11 mouse cellular contexts compared by ENCODE assay signal in the genomic region with DNA sequence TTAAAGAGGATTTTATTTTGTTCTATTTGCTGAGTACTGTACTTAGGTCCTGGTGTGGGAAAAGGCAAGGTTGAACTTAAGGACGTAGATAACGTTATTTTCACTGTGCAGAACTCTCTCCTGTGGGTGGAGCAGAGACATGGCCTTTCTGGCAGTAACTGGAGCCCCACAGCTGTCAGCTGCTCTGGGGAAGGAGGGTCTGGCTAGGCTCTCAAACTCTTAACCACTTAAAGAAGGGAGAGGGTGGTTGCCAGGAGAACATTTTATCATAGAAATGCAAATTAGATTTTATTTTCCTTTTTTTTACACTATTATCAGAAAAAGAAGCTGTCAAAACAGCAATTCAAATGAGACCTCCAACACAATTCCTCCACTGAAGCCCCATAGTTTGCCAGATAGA. TPM values are rescaled to one million over a fixed set of nuclear protein-coding genes. Genes with fewer than 3 reads are reported as not detected.
DNase-seq lines count a peak whose midpoint lies in the region; ATAC-seq and TF ChIP-seq lines count a peak whose summit lies in the region.
"Had no signal": no experiment of that assay in that cellular context is flagged by ENCODE, and none has a peak within 500 bp of the region (broad histone marks: within the 10 kb centered on the region; RNA-seq: fewer than 3 reads in every experiment).

No protein-coding gene starts in this region.

- H3K27ac ChIP-seq in embryonic facial prominence, embryonic 11.5 days (replicated peaks; ENCODE audit: low read depth, low read length) = no peak overlapping the region
- H3K27ac ChIP-seq in embryonic facial prominence, embryonic 10.5 days (replicated peaks) = no peak overlapping the region
- no peak overlapping the region for H3K27ac ChIP-seq in liver, embryonic 12.5 days
- H3K27ac ChIP-seq in liver, postnatal 0 days (ENCODE audit: low read depth) = no peak overlapping the region
- H3K27ac ChIP-seq: lung, embryonic 15.5 days; midbrain, embryonic 15.5 days; stomach, embryonic 15.5 days had no signal

- H3K4me2 ChIP-seq in embryonic facial prominence, embryonic 11.5 days (ENCODE audit: low read depth, low read length) = no peak overlapping the region
- H3K4me2 ChIP-seq in liver, embryonic 12.5 days = no peak overlapping the region
- H3K4me2 ChIP-seq in liver, postnatal 0 days (ENCODE audit: low read depth, low read length) = no peak overlapping the region
- H3K4me2 ChIP-seq: lung, embryonic 15.5 days; midbrain, embryonic 15.5 days; stomach, embryonic 15.5 days had no signal

- 30% methylated on average over 2 of the region's 2 CpGs for WGBS in embryonic facial prominence, embryonic 11.5 days
- WGBS in embryonic facial prominence, embryonic 10.5 days = 42% methylated on average over 2 of the region's 2 CpGs
- WGBS in liver, embryonic 12.5 days (ENCODE audit: insufficient replicate concordance) = 9% methylated on average over 2 of the region's 2 CpGs
- 11% methylated on average over 2 of the region's 2 CpGs for WGBS in liver, postnatal 0 days (ENCODE audit: insufficient replicate concordance)

- H3K4me3 ChIP-seq in embryonic facial prominence, embryonic 11.5 days (ENCODE audit: low read depth, low read length) = no peak overlapping the region
- H3K4me3 ChIP-seq in embryonic facial prominence, embryonic 10.5 days = no peak overlapping the region
- no peak overlapping the region for H3K4me3 ChIP-seq in liver, embryonic 12.5 days
- no peak overlapping the region for H3K4me3 ChIP-seq in liver, postnatal 0 days (ENCODE audit: low read depth, low read length)
- H3K4me3 ChIP-seq: lung, embryonic 15.5 days; midbrain, embryonic 15.5 days; stomach, embryonic 15.5 days had no signal

- no peak for TF ChIP-seq EP300 in liver, postnatal 0 days (IDR thresholded peaks at IDR 0.05; ENCODE audit: low read depth)

- intact Hi-C loops in gastrocnemius, postnatal 14 days (cut with DNase I; ENCODE audit: low total_unique reads) = no loop called here

- H3K4me1 ChIP-seq in embryonic facial prominence, embryonic 11.5 days (ENCODE audit: control insufficient read depth, insufficient read depth, low read length) = no peaks in the 10 kb centered on the region
- peaks cover 17% of the 10 kb centered on the region for H3K4me1 ChIP-seq in embryonic facial prominence, embryonic 10.5 days
- H3K4me1 ChIP-seq in liver, embryonic 12.5 days = peaks cover 19% of the 10 kb centered on the region
- H3K4me1 ChIP-seq in liver, postnatal 0 days (ENCODE audit: insufficient read depth) = peaks cover 2% of the 10 kb centered on the region; the same call in 1 of the 2 replicates
- H3K4me1 ChIP-seq: stomach, embryonic 15.5 days had no signal

- no peak for TF ChIP-seq CTCF in liver, postnatal 0 days (IDR thresholded peaks at IDR 0.05; ENCODE audit: low read depth)

- H3K9ac ChIP-seq in embryonic facial prominence, embryonic 11.5 days (replicated peaks; ENCODE audit: low read length) = no peak overlapping the region
- H3K9ac ChIP-seq in liver, embryonic 12.5 days = no peak overlapping the region
- no peak overlapping the region for H3K9ac ChIP-seq in liver, postnatal 0 days (replicated peaks)
- H3K9ac ChIP-seq: lung, embryonic 15.5 days; midbrain, embryonic 15.5 days; stomach, embryonic 15.5 days had no signal

- DNase-seq in embryonic facial prominence, embryonic 11.5 days (ENCODE audit: low spot score) = peak; percentile 16
- DNase-seq in embryonic facial prominence, embryonic 10.5 days (ENCODE audit: low spot score) = no peak
- no peak for DNase-seq in liver, postnatal 0 days
- DNase-seq in gastrocnemius, postnatal 14 days = peak; percentile 60
- DNase-seq in heart, postnatal 4 days = peak; percentile 36
- DNase-seq in urinary bladder, postnatal 25 days (ENCODE audit: low spot score) = no peak
- no peak for DNase-seq in T-cell, adult 2 months (ENCODE audit: low spot score)

- no peaks in the 10 kb centered on the region for H3K9me3 ChIP-seq in embryonic facial prominence, embryonic 11.5 days (replicated peaks; ENCODE audit: control insufficient read depth, low read length)
- no peaks in the 10 kb centered on the region for H3K9me3 ChIP-seq in embryonic facial prominence, embryonic 10.5 days
- H3K9me3 ChIP-seq in liver, embryonic 12.5 days (replicated peaks) = no peaks in the 10 kb centered on the region
- H3K9me3 ChIP-seq in liver, postnatal 0 days (ENCODE audit: low read length) = no peaks in the 10 kb centered on the region
- H3K9me3 ChIP-seq: lung, embryonic 15.5 days; midbrain, embryonic 15.5 days; stomach, embryonic 15.5 days had no signal

- H3K36me3 ChIP-seq in embryonic facial prominence, embryonic 11.5 days (replicated peaks; ENCODE audit: control insufficient read depth, insufficient read depth, low read depth, low read length) = no peaks in the 10 kb centered on the region
- H3K36me3 ChIP-seq in embryonic facial prominence, embryonic 10.5 days (replicated peaks) = peaks cover 28% of the 10 kb centered on the region
- H3K36me3 ChIP-seq in liver, embryonic 12.5 days = no peaks in the 10 kb centered on the region
- H3K36me3 ChIP-seq in liver, postnatal 0 days (replicated peaks; ENCODE audit: insufficient read depth, low read length) = no peaks in the 10 kb centered on the region

- no peaks in the 10 kb centered on the region for H3K27me3 ChIP-seq in embryonic facial prominence, embryonic 11.5 days (ENCODE audit: control insufficient read depth, insufficient read depth, low read length)
- no peaks in the 10 kb centered on the region for H3K27me3 ChIP-seq in embryonic facial prominence, embryonic 10.5 days (replicated peaks; ENCODE audit: low read depth, poor library complexity, severe bottlenecking)
- no peaks in the 10 kb centered on the region; the same call in 1 of the 2 replicates for H3K27me3 ChIP-seq in liver, embryonic 12.5 days (replicated peaks)
- H3K27me3 ChIP-seq in liver, postnatal 0 days (ENCODE audit: insufficient read depth, low read length) = no peaks in the 10 kb centered on the region
- H3K27me3 ChIP-seq: lung, embryonic 15.5 days; midbrain, embryonic 15.5 days; stomach, embryonic 15.5 days had no signal

- no peak for ATAC-seq in embryonic facial prominence, embryonic 11.5 days (replicated peaks; ENCODE audit: insufficient number of reproducible peaks, low FRiP score, low TSS enrichment, low read depth)
- peak; percentile 61; the same call in 1 of the 2 replicates for ATAC-seq in liver, embryonic 12.5 days
- no peak for ATAC-seq in liver, postnatal 0 days
- ATAC-seq: midbrain, embryonic 15.5 days had no signal

RNA-seq across cellular contexts. Expression of a gene that starts 5.5 kb away (rescaled TPM):
- polyA plus RNA-seq in embryonic facial prominence, embryonic 11.5 days (2014; fragmentation: Nextera tagmentation; extraction: Ambion mirVana) = 193 and 205 TPM in 2 replicates
- polyA plus RNA-seq in embryonic facial prominence, embryonic 10.5 days (2016; fragmentation: Nextera tagmentation; extraction: Ambion mirVana) = 182 and 203 TPM in 2 replicates
- polyA plus RNA-seq in liver, embryonic 12.5 days (2016; fragmentation: Nextera tagmentation; extraction: Ambion mirVana) = 50.4 and 53.6 TPM in 2 replicates
- polyA plus RNA-seq in liver, postnatal 0 days (2015; fragmentation: Nextera tagmentation; extraction: Ambion mirVana) = 10.2 and 12.1 TPM in 2 replicates
- 10 to 100 TPM; 36.6 to 37.4 TPM for total RNA-seq in gastrocnemius, postnatal 14 days (2021)
- total RNA-seq in heart, postnatal 4 days (2021) = 100 to 1,000 TPM in 1 of 2 experiments, 10 to 100 TPM in 1; 95.5 to 116 TPM

Comparison
In these comparisons a context has a peak if more than half of its experiments do, and no peak if none do; other contexts are left out.
1. DNase-seq: peak in embryonic facial prominence, embryonic 11.5 days (single experiment), gastrocnemius, postnatal 14 days (single experiment) and heart, postnatal 4 days (single experiment); none in embryonic facial prominence, embryonic 10.5 days (single experiment), liver, postnatal 0 days (single experiment), urinary bladder, postnatal 25 days (single experiment) and T-cell, adult 2 months (single experiment).